Mouse (Mus musculus) left cerebral cortex, postnatal 25 days (tissue): ENCODE results near the gene Hook1. TPM values are rescaled to one million over a fixed set of nuclear protein-coding genes. Genes with fewer than 3 reads are reported as not detected.
"Not testable (repeated sequence)": the region's sequence is repeated elsewhere in the genome, so short reads cannot be mapped to it uniquely, and the experiment has no call there.

Experiments used
- DNase-seq, 2 experiments: peaks; one replicate each; pipeline ENCODE4 v3.0.0; 2022; ENCODE audit warnings: low spot score in 2 of 2, mixed read lengths in 1 of 2
- intact Hi-C: fragments of 180-260 bp; cut with DNase I; formaldehyde crosslinking; loops from one replicate; pipeline ENCODE4 v1.15.1; 2025
- total RNA-seq, 2 experiments: library from RNA; stranded (reverse); gene quantifications; 2 replicates each; pipeline ENCODE4 v1.2.3; 2021

The Hook1 gene
- total RNA-seq, result 10 to 100 TPM; 75.1 to 81.0 TPM

DNA sequence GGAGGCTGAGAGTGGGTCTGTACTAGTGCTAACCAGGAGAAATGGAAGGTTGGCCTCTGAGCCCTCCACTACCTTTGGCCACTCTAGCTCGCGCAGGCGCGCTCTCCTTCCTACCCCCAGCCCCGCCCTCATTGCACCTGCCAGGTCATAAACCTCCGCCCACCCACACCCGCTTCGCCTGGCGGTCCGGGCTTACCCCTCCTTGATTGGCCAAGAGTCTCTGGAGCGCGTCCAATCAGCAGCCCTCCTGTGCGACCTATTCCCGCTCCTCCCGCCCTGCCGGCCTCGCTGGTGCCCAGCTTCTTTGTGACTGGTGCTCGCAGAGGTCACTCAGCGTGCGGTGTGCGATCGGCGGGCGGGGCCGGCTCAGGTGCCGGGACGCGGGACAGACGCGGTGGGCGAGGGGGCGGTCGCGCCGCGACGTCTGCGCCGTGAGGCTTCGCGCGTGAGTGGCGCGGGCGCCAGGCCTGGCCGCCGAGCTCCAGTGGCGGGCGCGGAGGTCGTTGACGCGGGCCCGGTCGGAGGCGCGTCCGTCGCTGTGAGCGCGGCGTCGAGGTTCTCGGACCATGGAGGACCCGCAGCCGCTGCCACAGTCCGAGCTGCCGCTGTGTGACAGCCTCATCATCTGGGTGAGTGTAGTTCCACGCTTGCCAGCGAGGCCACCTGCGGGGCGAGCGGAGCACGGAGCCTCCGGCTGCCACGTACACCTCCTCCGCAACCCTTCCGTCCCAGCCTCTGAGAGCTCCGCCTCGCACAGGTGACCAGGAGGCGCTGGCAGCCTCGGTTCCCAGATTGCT, at the start of gene Hook1:
Gene Hook1, plus strand, starts transcription at position 313 of the 797 bp plus-strand sequence.
- intact Hi-C loops, result no loop called here
- peak; percentile 95 to 98 for DNase-seq

DNA sequence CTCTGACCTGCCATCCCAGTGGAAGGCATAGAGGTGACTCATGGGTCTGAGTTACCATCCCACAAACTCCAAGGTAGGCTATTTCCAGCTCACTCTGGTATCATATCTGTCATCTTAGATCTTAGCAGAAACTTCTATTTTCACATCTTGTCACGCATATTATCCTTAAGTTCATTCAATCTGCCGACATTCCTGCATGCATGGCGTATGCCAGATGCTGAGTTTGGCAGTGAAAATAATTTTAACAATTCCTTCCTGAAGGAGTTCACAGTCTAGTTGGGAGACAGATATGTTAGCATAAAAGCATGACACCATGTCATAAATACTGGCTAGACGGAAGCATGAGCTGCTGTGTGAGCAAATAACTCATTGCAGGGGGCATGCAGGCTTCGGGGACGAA, 49.3 kb upstream of the Hook1 start:
- intact Hi-C loops, result no loop called here
- peak in 1 of 2 experiments; percentile 74 for DNase-seq

DNA sequence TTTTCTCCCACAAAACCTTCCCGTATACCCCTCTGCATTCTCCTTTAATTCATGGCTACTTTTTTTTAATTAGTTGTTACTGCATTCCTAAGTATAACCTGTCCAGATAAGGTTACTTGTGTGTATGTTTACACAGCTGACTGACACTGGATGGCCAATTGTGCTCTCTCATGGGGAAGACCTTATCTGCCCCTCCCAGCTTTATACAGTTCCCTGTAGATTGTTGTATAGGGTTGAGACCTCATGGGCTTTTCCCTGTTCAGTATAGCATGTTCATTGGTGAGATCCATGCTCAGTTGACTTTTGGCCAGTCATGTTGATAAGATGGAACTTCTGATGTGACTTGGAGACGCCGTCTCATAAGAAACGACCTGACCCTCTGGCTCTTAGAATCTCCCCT, 46.6 kb upstream of the Hook1 start:
- no peak for DNase-seq
- intact Hi-C loops, result no loop called here

DNA sequence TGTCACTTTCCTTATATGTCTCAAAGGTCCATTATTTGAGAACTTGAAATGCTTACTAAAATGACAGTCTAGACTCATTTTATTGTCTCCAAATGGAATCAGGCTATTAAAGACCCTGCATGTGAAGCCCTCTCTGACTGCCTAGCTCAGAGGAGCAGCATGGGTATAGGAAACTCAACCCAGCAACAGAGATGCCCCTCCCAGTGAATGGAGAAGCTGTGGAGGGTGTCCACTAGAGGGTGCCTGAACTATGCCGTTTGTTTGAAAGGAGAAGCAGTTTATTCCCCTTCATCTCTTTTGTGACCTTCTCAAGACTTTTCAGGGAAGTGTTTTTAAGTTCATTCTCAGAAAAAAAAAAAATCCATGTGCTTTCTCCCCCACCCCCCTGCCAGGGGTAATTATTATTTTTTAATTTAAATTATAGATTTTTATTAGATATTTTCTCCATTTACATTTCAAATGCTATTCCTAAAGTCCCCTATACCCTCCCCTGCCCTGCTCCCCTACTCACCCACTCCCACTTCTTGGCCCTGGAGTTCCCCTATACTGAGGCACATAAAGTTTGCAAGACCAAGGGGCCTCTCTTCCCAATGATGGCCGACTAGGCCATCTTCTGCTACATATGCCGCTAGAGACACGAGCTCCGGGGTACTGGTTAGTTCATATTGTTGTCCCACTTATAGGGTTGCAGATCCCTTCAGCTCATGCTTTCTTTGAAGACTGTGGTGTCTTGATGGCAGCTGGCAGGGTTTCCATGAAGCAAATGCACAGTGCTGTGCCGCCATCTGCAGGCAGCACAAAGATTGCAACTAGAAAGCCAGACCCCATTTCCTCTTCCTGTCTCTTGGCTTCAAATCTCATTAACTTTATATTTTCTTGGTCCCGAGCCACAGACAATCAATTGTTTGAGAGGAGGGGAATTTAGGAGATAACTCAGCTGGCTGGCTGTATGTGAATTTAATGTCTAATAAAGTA, 42.5 kb upstream of the Hook1 start:
- DNase-seq, result peak; percentile 82 to 84
- intact Hi-C loops, result loop anchor here (1.0 to 2.0 kb wide), 2 partner anchors 872 to 916 kb away; partner anchors contain the start of gene Jun

DNA sequence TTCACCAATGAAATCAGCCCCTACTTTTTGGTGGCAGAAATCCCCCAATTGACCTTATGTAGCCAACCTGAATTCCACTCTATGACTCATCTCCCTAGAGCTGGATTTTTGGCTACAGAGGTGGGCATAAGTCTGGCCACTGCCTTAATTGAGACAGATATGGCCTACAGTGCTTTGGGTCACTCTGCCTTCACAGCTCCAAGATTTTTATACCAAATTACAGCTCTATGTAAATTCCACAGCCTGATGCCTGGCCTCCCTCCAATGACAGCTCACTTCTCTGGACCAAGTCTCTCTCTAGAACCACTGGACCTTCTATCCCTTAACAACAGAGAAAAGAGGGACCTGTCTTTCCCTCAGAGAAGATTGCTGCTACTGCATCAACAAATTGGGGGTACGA, 38.2 kb upstream of the Hook1 start:
- no peak for DNase-seq
- intact Hi-C loops, result no loop called here

DNA sequence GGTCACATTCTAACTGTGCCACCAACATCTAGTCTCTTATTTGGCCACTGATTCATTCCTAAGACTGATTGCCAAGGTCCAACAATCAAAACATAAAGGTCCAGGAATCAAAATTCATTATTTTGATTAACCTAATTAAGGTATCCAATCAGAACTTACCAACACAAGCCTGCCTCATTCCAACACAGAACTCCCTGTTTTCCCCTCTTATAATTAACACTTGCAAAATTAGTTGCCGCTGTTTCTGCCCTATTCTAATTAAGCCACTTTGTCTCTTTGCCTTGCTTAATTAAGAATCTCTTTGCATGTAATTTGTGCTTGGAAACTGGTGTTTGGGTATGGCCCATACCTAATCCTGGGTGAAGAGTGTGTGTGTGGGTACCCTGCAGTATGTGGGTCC, 37.1 kb upstream of the Hook1 start:
- intact Hi-C loops, result no loop called here

DNA sequence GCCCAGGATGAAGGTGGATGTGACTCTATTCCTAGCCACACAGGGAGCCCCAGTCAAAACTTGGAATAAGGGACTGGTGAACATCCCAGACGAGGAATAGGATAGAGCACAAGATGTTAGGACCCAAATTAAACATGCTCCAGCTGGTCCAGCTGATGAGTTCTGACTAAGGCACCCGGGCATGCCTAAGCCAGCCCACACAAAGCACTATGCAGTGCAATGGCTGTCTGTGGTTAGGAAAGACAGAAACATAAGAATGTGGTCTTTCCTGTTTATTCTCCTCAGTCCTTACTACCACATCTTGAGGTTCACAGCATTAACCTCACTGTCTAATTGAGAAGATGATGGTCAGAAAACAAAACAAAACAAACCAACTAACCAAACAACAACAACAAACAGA, 35.7 kb upstream of the Hook1 start:
- no peak for DNase-seq
- intact Hi-C loops, result no loop called here

More for the DNA sequence above, 37.1 kb upstream of the Hook1 start:
- no peak for DNase-seq

DNA sequence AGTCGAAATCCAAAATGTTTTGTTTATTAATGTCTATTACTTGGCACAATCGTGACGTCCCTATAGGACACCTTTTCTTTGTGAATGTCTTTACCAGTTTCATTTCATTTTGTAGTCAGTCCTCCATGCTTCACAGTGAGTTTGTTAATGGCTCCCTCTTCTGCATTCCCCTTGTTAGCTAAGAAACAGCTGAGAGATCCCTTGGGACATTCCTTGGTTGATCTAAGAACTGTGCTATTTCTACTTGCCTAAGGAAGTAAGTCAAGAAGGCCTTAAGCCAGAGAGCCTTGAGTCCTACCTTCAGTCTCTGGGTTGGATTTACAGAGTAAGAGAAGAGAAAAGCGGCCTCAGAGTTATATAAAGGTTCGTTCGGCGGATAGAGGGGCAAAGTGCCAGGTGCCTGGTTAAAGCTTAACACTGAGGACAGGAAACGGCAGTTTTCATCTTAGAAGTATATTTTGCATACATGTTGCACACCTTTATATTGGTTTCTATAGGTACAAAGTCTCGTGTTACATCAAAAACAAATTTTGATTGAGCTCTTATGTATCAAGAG, 33.2 kb upstream of the Hook1 start:
- intact Hi-C loops, result no loop called here
- DNase-seq, result no peak

DNA sequence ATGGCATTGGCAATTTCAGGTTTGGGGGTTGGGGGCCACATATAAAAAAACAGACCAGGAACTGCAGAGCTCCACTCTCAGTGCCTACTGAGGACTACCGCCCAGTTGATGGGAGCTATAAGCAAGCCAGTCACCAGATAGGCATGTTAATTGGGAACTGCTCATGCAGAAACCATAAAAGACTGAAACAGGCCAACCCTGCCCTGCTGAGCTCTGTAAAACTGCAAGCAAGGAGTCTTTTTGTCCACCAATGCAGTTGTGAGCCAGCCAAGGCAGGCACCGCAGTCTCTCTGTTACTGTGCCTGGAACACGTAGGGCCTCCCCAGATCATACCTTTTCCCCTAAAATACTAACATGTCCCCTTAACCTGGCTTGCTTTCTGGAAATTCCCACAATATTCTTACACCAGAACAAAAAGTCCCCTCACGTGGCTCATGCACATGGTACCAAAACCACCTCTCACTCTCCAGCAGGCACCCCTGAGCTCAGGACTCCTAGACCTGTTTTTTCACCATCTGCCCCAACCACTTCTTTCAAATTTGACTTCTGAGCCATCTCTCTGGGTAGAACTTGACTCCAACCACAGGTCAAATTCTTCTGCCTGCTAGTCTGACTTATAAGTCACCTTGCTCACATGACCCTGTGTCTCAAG, 32.5 kb upstream of the Hook1 start:
- intact Hi-C loops, result no loop called here
- DNase-seq, result no peak

DNA sequence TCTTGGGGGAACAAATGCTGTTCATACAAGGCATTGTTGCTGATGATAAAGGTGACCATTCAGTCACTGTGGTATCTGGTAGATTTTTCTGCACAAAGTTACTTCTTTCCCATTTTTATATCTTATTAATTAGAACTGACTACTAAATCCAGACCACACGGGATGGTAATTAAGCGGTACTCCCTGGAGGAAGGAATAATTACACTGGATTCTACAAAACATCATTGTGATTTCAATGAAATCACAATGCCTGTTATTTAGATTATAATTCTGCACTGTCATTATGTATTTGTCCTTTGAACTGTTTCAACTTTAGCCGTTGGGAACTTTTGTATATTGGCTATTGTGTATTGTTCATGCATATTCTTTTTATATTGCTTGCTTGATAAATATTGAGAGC, 28.3 kb upstream of the Hook1 start:
- DNase-seq, result no peak
- intact Hi-C loops, result no loop called here

DNA sequence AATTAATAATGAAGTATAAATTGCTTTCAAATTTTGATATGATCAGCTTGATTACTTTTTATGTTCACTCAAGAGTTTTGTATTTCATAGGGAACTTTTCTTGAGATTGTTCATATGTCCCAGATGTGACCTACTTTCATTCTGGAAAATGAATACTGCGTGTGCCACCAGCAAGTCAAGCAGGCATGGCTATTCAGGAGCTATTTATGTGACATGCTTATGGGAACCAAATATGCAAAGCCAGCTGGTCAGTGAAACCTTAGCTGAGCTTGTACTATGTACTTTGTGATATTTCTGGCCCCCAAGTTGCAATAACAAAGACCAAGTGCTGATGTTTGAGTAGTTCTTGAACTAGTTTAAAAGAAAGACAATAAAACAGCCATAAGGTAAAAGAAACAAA, 19.1 kb upstream of the Hook1 start:
- intact Hi-C loops, result no loop called here
- peak in 1 of 2 experiments; percentile 46 for DNase-seq

DNA sequence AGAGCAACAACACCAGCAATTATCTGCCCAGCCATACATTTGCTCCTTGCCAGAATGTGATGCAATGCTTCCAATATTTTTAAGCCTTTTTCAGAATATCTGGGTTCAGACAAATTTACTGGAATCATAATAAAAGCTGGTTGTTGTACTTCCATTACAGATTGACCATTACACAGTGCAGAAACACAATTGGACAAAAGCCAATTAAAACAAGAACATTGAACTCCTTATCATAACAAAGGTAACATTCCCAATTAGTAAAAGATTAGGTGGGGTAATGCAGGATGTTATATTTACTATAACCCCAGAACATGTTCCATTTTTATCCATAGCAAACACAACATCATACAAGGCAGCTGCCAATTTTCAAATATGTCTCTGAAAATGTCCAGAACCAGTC, 13.7 kb upstream of the Hook1 start:
- no peak for DNase-seq
- intact Hi-C loops, result no loop called here

DNA sequence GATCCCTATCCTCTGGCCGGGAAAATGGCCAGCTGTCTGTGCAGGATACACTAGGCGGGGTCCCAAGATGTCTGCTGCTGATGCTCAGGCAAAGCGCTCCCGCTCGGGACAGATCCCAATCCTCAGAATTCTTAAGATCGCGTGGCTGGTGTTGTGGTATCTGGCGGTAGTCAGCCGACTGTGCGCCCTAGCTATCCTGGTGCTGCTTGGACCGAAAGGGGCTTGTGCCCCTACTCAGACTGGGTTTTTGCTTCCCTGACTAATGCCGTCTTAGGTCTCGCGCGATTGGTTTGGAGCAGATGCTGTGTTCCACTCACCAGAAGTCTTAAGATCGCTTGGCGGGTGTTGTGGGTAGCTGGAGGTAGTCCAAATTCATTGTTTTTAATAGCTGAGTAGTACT, 15.2 kb downstream of the Hook1 start:
- intact Hi-C loops, DNase-seq: not testable (repeated sequence)

DNA sequence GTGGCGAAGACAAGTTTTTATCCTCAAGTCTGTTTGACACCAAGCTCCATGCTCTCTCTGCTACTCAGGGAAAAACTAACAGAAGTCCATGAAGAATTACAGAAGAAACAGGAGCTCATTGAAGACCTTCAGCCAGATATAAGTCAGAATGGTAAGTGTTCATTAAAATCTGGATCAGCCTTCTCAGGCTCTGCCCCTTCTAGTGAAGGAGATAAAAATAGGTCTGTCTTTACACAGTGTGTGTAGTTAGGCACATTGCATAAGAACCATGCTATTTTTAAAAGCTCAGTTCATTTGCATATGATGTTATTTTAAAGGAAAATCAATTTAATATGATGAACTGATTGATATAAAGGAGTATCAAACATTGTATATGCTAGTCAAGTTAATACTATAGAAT, 49.8 kb downstream of the Hook1 start:
- intact Hi-C loops, result no loop called here
- DNase-seq, result peak in 1 of 2 experiments; percentile 16

DNA sequence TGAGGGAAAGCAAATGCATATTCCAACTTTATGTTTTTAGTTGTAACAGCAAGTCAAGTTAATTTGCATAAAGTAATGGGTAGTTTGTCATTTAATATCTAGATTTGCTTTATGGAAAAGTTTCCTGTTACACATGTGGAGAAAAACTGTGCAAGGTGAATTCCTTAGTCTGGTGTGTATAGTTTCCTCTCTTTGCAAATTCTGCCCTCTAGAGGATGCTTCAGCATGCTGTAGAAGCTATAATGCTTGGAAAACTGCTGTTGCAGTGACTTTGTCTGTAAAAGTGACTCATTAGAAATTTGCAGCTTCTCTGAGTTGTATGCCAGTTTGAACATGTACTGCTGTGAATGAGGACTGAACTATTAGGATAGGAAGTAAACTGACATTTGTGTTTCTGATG, 55.8 kb downstream of the Hook1 start:
- peak in 1 of 2 experiments; percentile 25 for DNase-seq
- intact Hi-C loops, result loop anchor here (10.0 kb wide), 1 partner anchor 1018 kb away; no protein-coding TSS in a partner anchor

DNA sequence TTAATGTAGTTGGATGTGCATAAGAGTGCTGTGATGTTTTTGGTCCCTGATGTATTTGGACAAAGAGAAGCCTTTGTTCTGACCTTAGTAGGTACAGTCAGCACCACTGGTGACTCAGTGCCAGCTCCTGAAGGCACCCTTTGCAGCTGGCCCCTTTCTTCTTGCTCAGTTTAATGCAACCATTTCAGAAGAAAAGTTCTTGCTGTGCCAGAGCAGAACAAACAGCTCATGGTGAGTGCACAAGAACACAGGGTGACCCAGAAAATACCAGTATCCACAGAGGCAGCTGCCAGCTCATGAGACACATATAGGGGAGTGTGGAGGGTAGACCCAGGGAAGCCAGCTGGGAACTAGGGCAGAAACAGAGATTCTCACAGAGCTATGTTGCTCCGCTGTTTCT, 61.4 kb downstream of the Hook1 start:
- intact Hi-C loops, result loop anchor here (10.0 kb wide), 1 partner anchor 1024 kb away; no protein-coding TSS in a partner anchor
- DNase-seq, result peak; percentile 31 to 75

DNA sequence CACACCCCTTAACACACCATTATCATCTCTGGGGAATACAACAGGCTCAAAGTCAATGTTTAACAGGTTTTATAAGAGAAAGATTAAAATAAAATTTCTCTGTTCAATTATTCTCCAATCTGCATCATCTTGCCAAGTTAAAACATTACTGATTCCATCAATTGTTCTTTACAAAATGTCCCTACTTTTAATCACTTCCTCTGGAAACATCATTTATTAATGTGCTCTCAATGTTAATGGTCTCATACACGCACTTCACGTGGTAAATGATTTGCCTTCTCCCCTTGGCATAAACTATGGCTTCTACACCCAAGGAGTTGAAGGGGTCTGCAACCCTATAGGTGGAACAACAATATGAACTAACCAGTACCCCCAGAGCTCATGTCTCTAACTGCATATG, 93.1 kb downstream of the Hook1 start:
- intact Hi-C loops, result no loop called here
- no peak for DNase-seq

DNA sequence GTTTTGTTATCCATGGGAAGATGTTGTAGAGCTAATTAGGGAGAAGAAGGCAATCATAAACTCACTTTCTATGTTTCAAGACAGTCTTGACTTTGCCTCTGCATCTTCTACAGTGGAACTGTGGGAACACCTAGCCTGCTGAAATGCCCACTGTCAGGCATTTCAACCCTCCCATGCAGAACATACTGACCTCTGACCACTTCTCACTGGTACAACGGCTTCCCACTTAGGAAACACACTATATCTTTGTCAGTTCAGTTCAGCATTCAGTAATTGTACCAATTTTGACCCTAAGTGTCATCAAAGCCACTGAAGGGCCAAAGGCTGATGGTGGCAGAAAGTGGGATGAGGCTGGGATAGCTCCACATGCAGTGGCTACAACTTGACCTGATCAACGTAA, 95.0 kb downstream of the Hook1 start:
- no peak for DNase-seq
- intact Hi-C loops, result no loop called here
